Mouse (Mus musculus): ENCODE measurements around the gene Fabp3.

GRCm38 (mm10) chr4:130308231-130309081 is at the start of gene Fabp3, which contains the start of gene Gm10570:
- no peak for TF ChIP-seq POLR2A (IDR thresholded peaks at IDR 0.05; ENCODE audit: low read depth, low read length)
- TF ChIP-seq CTCF (IDR thresholded peaks at IDR 0.05; ENCODE audit: extremely low read depth, insufficient read length, insufficient replicate concordance, low read depth, low read length), result no peak
